Mouse (Mus musculus) T-helper 2 cell (primary cell): Measurements from ENCODE around the gene Klhl7.

Experiments
- in situ Hi-C: fragments of 300-600 bp; cut with MboI, MseI; formaldehyde crosslinking; loops from one replicate; pipeline ENCODE4 v1.15.1; 2025; ENCODE audit warnings: high pct_unique_total_duplicates

The Klhl7 gene

GRCm38 (mm10) chr5:24095393-24095792 lies 5.0 kb upstream of the Klhl7 start:
- in situ Hi-C loops = no loop called here

GRCm38 (mm10) chr5:24095881-24096280 lies 4.5 kb upstream of the Klhl7 start:
- in situ Hi-C loops = no loop called here

- in situ Hi-C loops = loop anchor here (10.0 kb wide), 1 partner anchor 164 kb away; no protein-coding TSS in a partner anchor
These were observed 456 bp downstream of the Klhl7 start for GRCm38 (mm10) chr5:24100810-24101311.

GRCm38 (mm10) chr5:24101446-24102140 lies 1.2 kb downstream of the Klhl7 start:
- in situ Hi-C loops = loop anchor here (10.0 kb wide), 1 partner anchor 163 kb away; no protein-coding TSS in a partner anchor

- in situ Hi-C loops = loop anchor here (10.0 kb wide), 1 partner anchor 162 kb away; no protein-coding TSS in a partner anchor
These were observed 2.8 kb downstream of the Klhl7 start for GRCm38 (mm10) chr5:24103235-24103634.

- in situ Hi-C loops = loop anchor here (10.0 kb wide), 1 partner anchor 161 kb away; no protein-coding TSS in a partner anchor
These were observed 3.4 kb downstream of the Klhl7 start for GRCm38 (mm10) chr5:24103841-24104240.

GRCm38 (mm10) chr5:24107071-24107739 lies 6.8 kb downstream of the Klhl7 start:
- in situ Hi-C loops = loop anchor here (10.0 kb wide), 1 partner anchor 158 kb away; no protein-coding TSS in a partner anchor

- in situ Hi-C loops = loop anchor here (10.0 kb wide), 1 partner anchor 157 kb away; no protein-coding TSS in a partner anchor
These were observed 7.3 kb downstream of the Klhl7 start for GRCm38 (mm10) chr5:24107740-24108098.

- in situ Hi-C loops = no loop called here
These were observed 9.7 kb downstream of the Klhl7 start for GRCm38 (mm10) chr5:24110068-24110467.

- in situ Hi-C loops = no loop called here
These were observed 11.9 kb downstream of the Klhl7 start for GRCm38 (mm10) chr5:24112116-24112903.

GRCm38 (mm10) chr5:24122221-24122620 lies 21.8 kb downstream of the Klhl7 start:
- in situ Hi-C loops = no loop called here

GRCm38 (mm10) chr5:24124175-24124574 lies 23.8 kb downstream of the Klhl7 start:
- in situ Hi-C loops = no loop called here

GRCm38 (mm10) chr5:24124579-24125276 lies 24.3 kb downstream of the Klhl7 start:
- in situ Hi-C loops = no loop called here

GRCm38 (mm10) chr5:24125910-24126636 lies 25.7 kb downstream of the Klhl7 start:
- in situ Hi-C loops = no loop called here

- in situ Hi-C loops = no loop called here
These were observed 26.6 kb downstream of the Klhl7 start for GRCm38 (mm10) chr5:24126967-24127366.

GRCm38 (mm10) chr5:24146964-24147363 lies 46.6 kb downstream of the Klhl7 start:
- in situ Hi-C loops = no loop called here

GRCm38 (mm10) chr5:24152199-24152598 lies 51.8 kb downstream of the Klhl7 start:
- in situ Hi-C loops = no loop called here

- in situ Hi-C loops = no loop called here
These were observed 56.4 kb downstream of the Klhl7 start for GRCm38 (mm10) chr5:24156774-24157173.

- in situ Hi-C loops = loop anchor here (10.0 kb wide), 1 partner anchor 220 kb away; no protein-coding TSS in a partner anchor
These were observed 64.5 kb downstream of the Klhl7 start, which contains the start of gene Nupl2 for GRCm38 (mm10) chr5:24164789-24165445. TSS of gene Nupl2 (plus strand) at chr5:24164963.

GRCm38 (mm10) chr5:24167263-24167662 lies 66.9 kb downstream of the Klhl7 start:
- in situ Hi-C loops = loop anchor here (10.0 kb wide), 1 partner anchor 218 kb away; no protein-coding TSS in a partner anchor
